Mouse (Mus musculus): ENCODE data around the gene Epor.

GRCm38 (mm10) chr9:21961366-21961980 is 1.8 kb downstream of the Epor start:
- TF ChIP-seq CTCF (IDR thresholded peaks at IDR 0.05; ENCODE audit: control insufficient read depth, insufficient read depth, insufficient read length) (no peak), USF1 (IDR thresholded peaks at IDR 0.05; ENCODE audit: low read depth) (no peak), MAX (IDR thresholded peaks at IDR 0.05) (no peak), MYOG (IDR thresholded peaks at IDR 0.05; ENCODE audit: control insufficient read depth, extremely low read depth, insufficient read length) (no peak), FOSL1 (IDR thresholded peaks at IDR 0.05; ENCODE audit: insufficient read depth, low read length, poor library complexity, severe bottlenecking) (no peak), MYOD1 (IDR thresholded peaks at IDR 0.05; ENCODE audit: control insufficient read depth, insufficient read length, low read depth) (no peak)

Measured in C2C12 (cell line).